Mouse (Mus musculus): ENCODE measurements around the gene Olfr1099. TPM values are rescaled to one million over a fixed set of nuclear protein-coding genes. Genes with fewer than 3 reads are reported as not detected.

Olfr1099 gene
- polyA plus RNA-seq (2015; fragmentation: Nextera tagmentation; extraction: Ambion mirVana) = not detected in 2 replicates

- Histone ChIP-seq H3K4me3 (ENCODE audit: low read depth, low read length) (no peak within 1 kb of the TSS), H3K4me1 (replicated peaks; ENCODE audit: control insufficient read depth, insufficient read depth) (no peaks in the 10 kb centered on the region), H3K27me3 (ENCODE audit: control insufficient read depth, insufficient read depth, low read length) (no peaks in the 10 kb centered on the region), H3K27ac (replicated peaks) (no peak within 1 kb of the TSS), H3K36me3 (ENCODE audit: control insufficient read depth, insufficient read depth, low read length) (no peaks in the 10 kb centered on the region), H3K9me3 (ENCODE audit: control insufficient read depth, low read length) (no peaks in the 10 kb centered on the region), H3K9ac (ENCODE audit: low read length) (no peak within 1 kb of the TSS), H3K4me2 (replicated peaks; ENCODE audit: low read depth) (no peak within 1 kb of the TSS)
- DNase-seq (ENCODE audit: low spot score) = no peak
- TF ChIP-seq CTCF (IDR thresholded peaks at IDR 0.05; ENCODE audit: low read depth) (no peak), EP300 (optimal IDR thresholded peaks at IDR 0.05) (no peak)
- ATAC-seq (ENCODE audit: low FRiP score, low TSS enrichment) = no peak
- WGBS = 77% methylated on average over 1 of the region's 1 CpGs
Measured at GRCm38 (mm10) chr2:86960593-86960992, at the start of gene Olfr1099. Gene Olfr1099 (minus strand): TSS chr2:86960693.

GRCm38 (mm10) chr2:86998098-86998497 lies 37.6 kb upstream of the Olfr1099 start, which contains the start of gene Olfr1102:
Gene Olfr1102 (plus strand): TSS chr2:86998398.
- no peak within 1 kb of the TSS for H3K4me3 ChIP-seq (ENCODE audit: low read depth, low read length)
- H3K36me3 ChIP-seq (ENCODE audit: control insufficient read depth, insufficient read depth, low read length) = no peaks in the 10 kb centered on the region
- DNase-seq (ENCODE audit: low spot score) (no peak), ATAC-seq (ENCODE audit: low FRiP score, low TSS enrichment) (no peak)
- no peaks in the 10 kb centered on the region for H3K4me1 ChIP-seq (replicated peaks; ENCODE audit: control insufficient read depth, insufficient read depth)
- no peak within 1 kb of the TSS for H3K4me2 ChIP-seq (replicated peaks; ENCODE audit: low read depth)
- H3K9me3 ChIP-seq (ENCODE audit: control insufficient read depth, low read length) = no peaks in the 10 kb centered on the region
- no peak within 1 kb of the TSS for H3K9ac ChIP-seq (ENCODE audit: low read length)
- no peak within 1 kb of the TSS for H3K27ac ChIP-seq (replicated peaks)
- no peaks in the 10 kb centered on the region for H3K27me3 ChIP-seq (ENCODE audit: control insufficient read depth, insufficient read depth, low read length)
- TF ChIP-seq CTCF (IDR thresholded peaks at IDR 0.05; ENCODE audit: low read depth) (no peak), EP300 (optimal IDR thresholded peaks at IDR 0.05) (no peak)

- Histone ChIP-seq H3K27me3 (ENCODE audit: control insufficient read depth, insufficient read depth, low read length) (no peaks in the 10 kb centered on the region), H3K36me3 (ENCODE audit: control insufficient read depth, insufficient read depth, low read length) (no peaks in the 10 kb centered on the region), H3K9me3 (ENCODE audit: control insufficient read depth, low read length) (no peaks in the 10 kb centered on the region), H3K4me1 (replicated peaks; ENCODE audit: control insufficient read depth, insufficient read depth) (no peaks in the 10 kb centered on the region), H3K4me2 (replicated peaks; ENCODE audit: low read depth) (no peak within 1 kb of the TSS), H3K27ac (replicated peaks) (no peak within 1 kb of the TSS), H3K9ac (ENCODE audit: low read length) (no peak within 1 kb of the TSS), H3K4me3 (ENCODE audit: low read depth, low read length) (no peak within 1 kb of the TSS)
- TF ChIP-seq CTCF (IDR thresholded peaks at IDR 0.05; ENCODE audit: low read depth) = no peak
- TF ChIP-seq EP300 (optimal IDR thresholded peaks at IDR 0.05) = no peak
- WGBS = 67% methylated on average over 3 of the region's 3 CpGs
- ATAC-seq (ENCODE audit: low FRiP score, low TSS enrichment) = no peak
- no peak for DNase-seq (ENCODE audit: low spot score)
Measured at GRCm38 (mm10) chr2:86991121-86991520, 30.6 kb upstream of the Olfr1099 start, which contains the start of gene Olfr1101. Gene Olfr1101 (minus strand): TSS chr2:86991221.

- no peaks in the 10 kb centered on the region for H3K36me3 ChIP-seq (ENCODE audit: control insufficient read depth, insufficient read depth, low read length)
- no peak within 1 kb of the TSS for H3K4me3 ChIP-seq (ENCODE audit: low read depth, low read length)
- H3K9me3 ChIP-seq (ENCODE audit: control insufficient read depth, low read length) = no peaks in the 10 kb centered on the region
- no peaks in the 10 kb centered on the region for H3K27me3 ChIP-seq (ENCODE audit: control insufficient read depth, insufficient read depth, low read length)
- no peaks in the 10 kb centered on the region for H3K4me1 ChIP-seq (replicated peaks; ENCODE audit: control insufficient read depth, insufficient read depth)
- TF ChIP-seq CTCF (IDR thresholded peaks at IDR 0.05; ENCODE audit: low read depth) (no peak), EP300 (optimal IDR thresholded peaks at IDR 0.05) (no peak)
- DNase-seq (ENCODE audit: low spot score) = no peak
- no peak within 1 kb of the TSS for H3K4me2 ChIP-seq (replicated peaks; ENCODE audit: low read depth)
- no peak for ATAC-seq (ENCODE audit: low FRiP score, low TSS enrichment)
- WGBS = 68% methylated on average over 3 of the region's 3 CpGs
- no peak within 1 kb of the TSS for H3K9ac ChIP-seq (ENCODE audit: low read length)
- no peak within 1 kb of the TSS for H3K27ac ChIP-seq (replicated peaks)
Measured at GRCm38 (mm10) chr2:86979854-86980253, 19.4 kb upstream of the Olfr1099 start, which contains the start of gene Olfr1100. Gene Olfr1100 (minus strand): TSS chr2:86979954.

- no peaks in the 10 kb centered on the region for H3K27me3 ChIP-seq (ENCODE audit: control insufficient read depth, insufficient read depth, low read length)
- H3K9me3 ChIP-seq (ENCODE audit: control insufficient read depth, low read length) = no peaks in the 10 kb centered on the region
- DNase-seq (ENCODE audit: low spot score) (no peak), ATAC-seq (ENCODE audit: low FRiP score, low TSS enrichment) (no peak)
- no peak overlapping the region for H3K4me3 ChIP-seq (ENCODE audit: low read depth, low read length)
- H3K9ac ChIP-seq (ENCODE audit: low read length) = no peak overlapping the region
- no peak overlapping the region for H3K27ac ChIP-seq (replicated peaks)
- H3K4me2 ChIP-seq (replicated peaks; ENCODE audit: low read depth) = no peak overlapping the region
- no peaks in the 10 kb centered on the region for H3K4me1 ChIP-seq (replicated peaks; ENCODE audit: control insufficient read depth, insufficient read depth)
- H3K36me3 ChIP-seq (ENCODE audit: control insufficient read depth, insufficient read depth, low read length) = no peaks in the 10 kb centered on the region
- no peak for TF ChIP-seq CTCF (IDR thresholded peaks at IDR 0.05; ENCODE audit: low read depth)
- no peak for TF ChIP-seq EP300 (optimal IDR thresholded peaks at IDR 0.05)
Measured at GRCm38 (mm10) chr2:86926557-86926956, 33.9 kb downstream of the Olfr1099 start.

GRCm38 (mm10) chr2:86924445-86924844 lies 36.0 kb downstream of the Olfr1099 start, which contains the start of gene Olfr1098:
Gene Olfr1098 (minus strand): TSS chr2:86924545.
- no peak within 1 kb of the TSS for H3K4me3 ChIP-seq (ENCODE audit: low read depth, low read length)
- no peaks in the 10 kb centered on the region for H3K36me3 ChIP-seq (ENCODE audit: control insufficient read depth, insufficient read depth, low read length)
- H3K9me3 ChIP-seq (ENCODE audit: control insufficient read depth, low read length) = no peaks in the 10 kb centered on the region
- DNase-seq (ENCODE audit: low spot score) (no peak), ATAC-seq (ENCODE audit: low FRiP score, low TSS enrichment) (no peak)
- H3K4me1 ChIP-seq (replicated peaks; ENCODE audit: control insufficient read depth, insufficient read depth) = no peaks in the 10 kb centered on the region
- no peak within 1 kb of the TSS for H3K4me2 ChIP-seq (replicated peaks; ENCODE audit: low read depth)
- 71% methylated on average over 1 of the region's 1 CpGs for WGBS
- H3K9ac ChIP-seq (ENCODE audit: low read length) = no peak within 1 kb of the TSS
- no peak within 1 kb of the TSS for H3K27ac ChIP-seq (replicated peaks)
- no peak for TF ChIP-seq EP300 (optimal IDR thresholded peaks at IDR 0.05)
- H3K27me3 ChIP-seq (ENCODE audit: control insufficient read depth, insufficient read depth, low read length) = no peaks in the 10 kb centered on the region

Data from stomach, postnatal 0 days (tissue).